Mouse (Mus musculus) thymus, postnatal 36 days (tissue): Measurements from ENCODE around the gene Lgals4.
A peak's percentile ranks its signal among the peaks of the same experiment; 100 is the strongest.

Experiments used
- DNase-seq, 2 experiments: peaks; one replicate each; pipeline ENCODE4 v3.0.0; 2022; ENCODE audit warnings: mixed read lengths in 2 of 2

Lgals4 gene

DNA sequence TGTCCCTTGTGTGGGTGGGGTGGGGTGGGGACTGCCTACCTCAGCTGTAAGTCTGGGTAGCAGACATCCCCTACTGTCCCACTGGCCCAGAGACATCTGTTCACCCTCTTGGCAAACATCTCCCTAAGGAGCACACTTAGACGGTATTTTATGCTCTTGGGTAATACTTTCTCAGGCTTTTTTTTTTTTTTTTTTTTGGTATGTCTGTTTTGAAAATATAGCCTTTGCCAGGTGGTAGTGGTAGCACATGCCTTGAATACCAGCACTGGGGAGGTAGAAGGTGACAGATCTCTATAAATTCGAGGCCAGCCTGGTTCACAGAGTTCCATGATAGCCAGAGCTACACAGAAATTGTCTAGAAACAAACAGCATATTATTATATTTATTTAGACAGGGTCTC is 9.7 kb upstream of the Lgals4 start:
- DNase-seq: no peak

DNA sequence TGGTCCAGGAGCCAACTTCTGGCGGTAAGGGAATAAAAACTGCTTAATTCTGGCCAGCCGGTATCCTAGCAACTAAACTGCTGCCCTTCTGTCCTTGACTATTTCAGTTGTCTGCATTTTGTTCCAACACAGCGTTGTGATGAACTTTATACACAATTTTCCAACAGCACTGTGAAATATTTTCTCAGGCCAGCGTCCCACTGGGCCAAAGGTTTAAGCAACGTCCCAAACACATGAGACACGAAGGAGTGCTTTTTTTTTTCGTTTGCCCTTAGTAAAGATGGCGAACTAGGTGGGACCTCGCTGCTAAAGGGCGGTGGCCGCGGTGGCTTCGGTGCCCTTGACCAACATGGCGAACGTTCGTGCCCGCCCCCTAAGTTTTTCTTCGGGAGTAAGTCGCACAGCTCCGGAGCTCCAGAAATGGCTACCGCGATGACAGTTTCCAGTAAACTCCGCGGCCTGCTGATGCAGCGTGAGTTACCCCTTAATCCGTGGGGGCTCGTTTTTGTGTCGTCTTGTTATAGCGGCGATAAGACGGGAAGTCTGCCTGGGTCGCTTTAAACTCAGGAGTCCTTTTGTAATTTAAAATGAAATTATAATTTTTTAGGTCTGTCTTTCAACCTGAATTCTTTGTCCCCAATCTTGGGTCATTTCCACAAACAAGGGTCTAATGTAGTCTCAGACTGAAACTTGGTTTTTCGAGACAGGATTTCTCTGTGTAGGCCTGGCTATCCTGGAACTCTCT is 8.5 kb upstream of the Lgals4 start, which contains the start of gene Ech1:
Gene Ech1, plus strand, starts transcription at position 277 of the 745 bp plus-strand sequence.
- peak; percentile 89 to 90 for DNase-seq

DNA sequence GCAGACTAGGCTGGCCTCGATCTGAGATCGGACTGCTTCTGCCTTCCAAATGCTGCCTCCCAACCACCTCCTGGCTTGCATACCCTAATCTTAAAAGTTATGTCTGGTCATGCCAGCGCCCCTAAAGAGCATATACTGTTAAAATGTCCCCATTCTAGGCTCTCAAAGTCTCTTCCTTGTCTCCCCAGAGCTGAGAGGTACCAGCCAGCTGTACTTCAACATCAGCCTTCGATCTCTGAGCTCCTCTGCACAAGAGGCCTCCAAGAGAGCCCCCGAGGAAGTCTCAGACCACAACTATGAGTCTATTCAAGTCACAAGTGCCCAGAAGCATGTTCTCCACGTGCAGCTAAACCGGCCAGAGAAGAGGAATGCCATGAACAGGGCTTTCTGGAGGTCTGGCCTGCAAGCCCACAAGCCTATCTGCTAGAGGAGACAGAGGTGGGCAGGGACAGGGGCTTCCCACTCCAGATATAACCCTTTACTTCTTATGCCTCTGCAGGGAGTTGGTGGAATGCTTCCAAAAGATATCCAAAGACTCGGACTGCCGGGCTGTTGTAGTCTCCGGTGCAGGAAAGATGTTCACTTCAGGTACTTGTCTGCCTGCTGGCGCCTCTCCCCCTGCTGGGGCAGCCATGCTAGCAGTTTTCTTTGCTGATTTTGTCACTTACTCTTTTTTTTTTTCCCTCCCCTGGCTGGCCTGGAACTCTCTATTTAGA is 7.8 kb upstream of the Lgals4 start:
- peak; percentile 61 to 66 for DNase-seq

DNA sequence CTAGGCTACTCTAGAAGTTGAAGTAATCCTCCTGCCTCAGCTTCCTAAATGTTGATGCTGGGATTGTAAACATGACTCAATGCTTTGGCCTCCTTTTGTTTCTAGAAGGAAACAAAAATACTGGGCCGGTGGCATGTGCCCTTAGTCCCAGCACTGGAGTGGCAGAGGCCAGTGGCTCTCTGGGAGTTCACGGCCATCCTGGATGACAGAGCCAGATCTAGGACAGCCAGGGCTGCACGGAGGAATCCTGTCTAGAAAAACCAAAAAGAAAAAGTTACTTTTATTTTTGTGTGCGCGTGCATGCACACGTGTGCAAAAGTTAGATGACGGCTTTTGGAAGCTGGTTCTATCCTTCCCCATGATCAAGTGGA is 7.3 kb upstream of the Lgals4 start:
- DNase-seq: no peak

DNA sequence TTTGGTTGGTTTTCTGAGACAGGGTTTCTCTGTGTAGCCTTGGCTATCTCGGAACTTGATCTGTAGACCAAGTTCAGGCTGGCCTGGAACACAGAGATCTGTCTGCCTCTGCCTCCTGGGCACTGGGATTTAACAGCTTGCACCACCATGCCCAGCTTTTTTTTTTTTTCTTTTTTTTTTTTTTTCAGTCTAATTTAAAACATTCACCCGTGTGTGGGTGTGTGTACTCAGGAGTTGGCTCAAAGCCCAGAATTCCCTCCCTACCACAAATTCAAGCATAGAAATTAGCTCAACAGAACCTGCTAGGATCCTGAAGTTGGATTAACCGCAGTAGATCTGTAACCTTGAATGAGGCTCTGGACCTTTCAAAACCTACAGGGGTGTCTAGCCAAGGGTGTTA is 6.3 kb upstream of the Lgals4 start:
- DNase-seq: no peak

DNA sequence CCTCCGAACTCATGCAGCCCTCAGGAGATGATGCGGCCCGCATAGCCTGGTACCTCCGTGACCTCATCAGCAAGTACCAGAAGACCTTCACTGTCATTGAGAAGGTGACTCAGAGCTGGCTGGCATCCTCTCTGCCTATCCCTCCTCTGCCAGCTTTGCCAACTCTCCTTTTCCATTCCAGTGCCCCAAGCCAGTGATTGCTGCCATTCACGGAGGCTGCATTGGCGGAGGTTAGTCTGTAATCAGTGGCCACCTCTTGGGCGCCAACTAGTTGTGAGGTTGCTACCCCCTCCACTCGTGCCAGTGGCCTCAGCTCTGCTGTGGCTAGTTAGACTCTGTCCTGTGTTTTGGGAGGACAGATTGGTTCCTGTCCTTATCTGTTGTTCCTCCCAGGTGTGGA is 3.8 kb upstream of the Lgals4 start:
- no peak for DNase-seq

DNA sequence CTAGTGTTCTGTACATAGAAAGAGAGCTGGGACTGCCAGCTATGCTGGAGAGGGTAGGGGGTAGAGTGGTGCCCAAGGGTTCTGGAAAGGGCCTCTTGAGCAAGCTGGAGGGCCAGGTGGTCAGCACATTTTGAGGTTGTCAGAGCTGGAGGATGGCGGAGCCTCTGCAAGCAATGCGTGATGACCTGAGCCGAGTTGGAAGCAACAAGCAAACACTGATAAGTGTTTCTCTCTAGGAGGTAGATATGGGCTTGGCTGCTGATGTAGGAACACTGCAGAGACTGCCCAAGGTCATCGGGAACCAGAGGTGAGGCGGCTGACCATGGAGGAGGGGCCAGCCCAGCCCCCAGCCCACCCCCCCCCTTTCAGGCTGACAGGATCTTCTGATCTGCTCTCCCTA is 2.7 kb upstream of the Lgals4 start:
- no peak for DNase-seq

DNA sequence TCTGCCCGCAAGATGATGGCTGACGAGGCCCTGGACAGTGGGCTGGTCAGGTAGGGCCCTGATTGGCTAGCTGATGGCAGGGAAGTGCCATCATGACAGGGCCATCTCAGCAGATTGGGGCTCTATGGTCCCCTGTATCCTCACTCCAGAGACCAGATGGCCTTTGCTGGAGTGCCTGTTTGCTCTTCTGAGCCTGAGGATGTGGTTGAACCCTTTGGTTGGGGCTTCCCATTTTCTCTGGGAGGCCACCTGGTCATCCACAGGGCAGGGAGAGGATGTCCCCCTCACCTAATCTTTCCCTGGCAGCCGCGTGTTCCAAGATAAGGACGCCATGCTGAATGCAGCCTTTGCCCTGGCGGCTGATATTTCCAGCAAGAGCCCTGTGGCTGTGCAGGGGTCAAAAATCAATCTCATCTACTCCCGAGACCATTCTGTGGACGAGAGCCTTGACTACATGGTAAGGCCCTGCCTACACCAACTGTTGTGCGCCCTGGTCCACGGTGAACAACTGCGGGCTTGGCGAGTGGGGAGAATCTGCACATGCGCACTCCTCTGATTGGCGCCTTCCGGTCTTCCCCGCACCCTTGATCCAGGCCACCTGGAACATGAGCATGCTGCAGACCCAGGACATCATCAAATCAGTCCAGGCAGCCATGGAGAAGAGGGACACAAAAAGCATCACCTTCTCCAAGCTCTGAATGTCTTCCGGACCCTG is 2.1 kb upstream of the Lgals4 start:
- no peak for DNase-seq

DNA sequence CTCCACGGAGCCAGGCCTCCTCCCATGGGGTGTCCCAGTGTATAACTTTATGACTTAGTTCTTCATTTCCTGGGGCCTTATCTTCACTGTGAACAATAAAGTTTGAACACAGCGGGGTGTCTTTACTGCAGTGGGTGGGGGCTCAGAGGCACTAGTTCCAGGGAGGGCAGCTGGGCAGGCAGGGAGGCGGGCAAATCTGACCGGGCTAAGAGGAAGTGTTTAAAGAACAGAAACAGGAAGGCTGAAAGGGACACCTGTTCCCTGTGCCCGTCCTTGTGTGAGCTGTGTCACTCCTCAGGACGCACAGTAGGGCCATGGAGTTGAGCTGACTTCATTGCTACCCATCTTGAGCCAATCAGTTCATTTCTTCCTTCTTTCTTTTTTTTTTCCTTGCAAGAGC is 1.5 kb upstream of the Lgals4 start:
- DNase-seq: no peak

DNA sequence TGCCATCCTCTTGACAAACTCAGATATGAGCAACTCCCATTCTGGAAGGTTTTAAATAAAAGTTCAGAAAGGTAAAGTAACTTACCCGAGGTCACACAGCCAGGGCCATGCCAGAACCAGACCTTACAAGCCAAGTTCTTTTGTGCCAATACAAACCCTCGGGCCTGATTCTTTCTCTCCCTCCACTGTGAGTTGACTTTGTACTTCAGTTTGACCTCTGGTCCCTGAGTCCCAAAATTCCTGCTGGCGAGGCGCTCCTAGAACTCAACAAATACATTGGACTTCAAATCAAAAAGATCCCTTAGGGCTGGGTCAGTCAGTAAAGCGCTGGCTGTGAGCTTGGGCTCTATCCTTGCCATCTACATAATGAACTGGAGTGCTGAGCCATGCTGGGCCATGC is 3.3 kb downstream of the Lgals4 start:
- no peak for DNase-seq

DNA sequence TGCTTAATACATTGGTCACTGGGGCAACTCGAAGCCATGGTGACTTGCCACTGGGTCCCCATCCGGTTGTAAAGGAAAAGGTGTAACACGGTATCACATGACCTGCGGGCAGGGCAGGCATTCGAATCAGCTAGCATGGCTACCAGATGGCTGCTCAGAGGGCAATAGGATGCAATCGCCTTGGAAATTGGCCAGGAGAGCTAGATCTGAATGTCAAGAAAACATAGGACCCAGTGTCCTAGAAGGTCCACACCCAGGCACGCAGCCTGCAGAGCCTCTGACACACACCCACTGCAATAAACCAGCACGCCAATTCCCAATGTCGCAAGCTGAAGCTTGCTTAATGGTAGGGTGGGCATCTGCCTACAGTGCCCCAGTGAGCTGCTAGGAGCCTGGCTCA is 4.7 kb downstream of the Lgals4 start:
- no peak for DNase-seq

DNA sequence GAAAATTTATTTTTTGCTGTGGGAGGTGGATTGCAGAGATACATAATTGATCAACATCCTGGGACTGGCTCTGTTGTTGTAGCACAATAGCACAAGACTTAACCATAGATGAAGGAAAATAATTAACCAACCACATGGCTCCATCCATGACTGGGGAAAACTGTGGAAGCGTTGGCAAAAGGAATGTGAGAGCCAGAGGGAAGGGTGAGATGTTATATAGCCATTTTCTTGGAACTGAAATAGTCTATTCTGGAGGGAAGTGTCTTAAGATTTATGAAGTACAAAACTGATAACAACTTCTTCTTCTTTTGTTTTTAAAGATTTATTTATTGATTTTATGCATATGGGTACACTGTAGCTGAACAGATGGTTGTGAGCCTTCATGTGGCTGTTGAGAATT is 13.6 kb downstream of the Lgals4 start:
- DNase-seq: no peak

DNA sequence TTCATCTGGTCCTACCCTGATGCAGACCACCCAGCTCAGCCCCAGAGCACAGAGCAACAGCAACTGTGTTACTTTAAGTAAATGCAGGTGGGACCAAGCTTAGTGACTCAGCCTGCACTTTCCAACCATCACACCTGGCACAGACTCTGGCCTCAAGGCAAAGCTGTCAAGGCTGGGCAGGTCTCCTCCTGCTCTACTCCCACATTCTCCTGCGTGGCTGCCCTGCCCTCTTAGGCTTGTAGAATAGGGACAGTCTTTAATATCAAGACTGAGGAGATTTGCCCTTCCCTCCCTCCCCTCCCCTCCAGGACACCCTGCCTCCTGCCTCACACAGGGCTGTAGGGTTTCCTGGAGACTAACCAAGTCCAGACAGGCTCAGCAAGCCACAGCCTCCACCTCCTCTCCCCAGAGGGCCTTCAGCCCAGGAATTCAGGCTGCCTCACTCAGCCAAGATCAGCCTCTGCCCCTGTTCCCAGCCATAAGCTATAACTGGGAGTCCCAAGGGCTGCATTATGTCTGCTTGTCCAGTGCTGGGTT is 16.1 kb downstream of the Lgals4 start:
- DNase-seq: no peak

DNA sequence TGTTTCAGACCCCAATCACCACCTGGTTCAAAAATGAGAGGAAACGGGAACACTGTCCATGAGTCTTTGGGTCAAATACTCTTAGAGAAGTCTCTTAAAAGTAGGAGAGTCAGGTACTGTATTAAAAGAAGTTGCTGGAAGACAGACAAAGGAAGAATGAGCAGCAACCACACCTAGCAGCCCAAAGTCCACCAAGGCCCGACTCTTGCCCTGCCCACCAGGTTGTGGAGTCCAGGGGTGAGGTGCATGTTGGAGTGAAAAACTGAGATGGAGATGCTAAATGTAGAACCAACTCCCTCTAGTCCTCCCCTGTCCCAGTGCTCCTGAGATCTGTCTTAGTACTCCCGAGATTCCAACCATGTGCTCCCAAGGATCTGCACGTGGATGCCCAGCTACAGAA is 17.0 kb downstream of the Lgals4 start:
- DNase-seq: no peak

DNA sequence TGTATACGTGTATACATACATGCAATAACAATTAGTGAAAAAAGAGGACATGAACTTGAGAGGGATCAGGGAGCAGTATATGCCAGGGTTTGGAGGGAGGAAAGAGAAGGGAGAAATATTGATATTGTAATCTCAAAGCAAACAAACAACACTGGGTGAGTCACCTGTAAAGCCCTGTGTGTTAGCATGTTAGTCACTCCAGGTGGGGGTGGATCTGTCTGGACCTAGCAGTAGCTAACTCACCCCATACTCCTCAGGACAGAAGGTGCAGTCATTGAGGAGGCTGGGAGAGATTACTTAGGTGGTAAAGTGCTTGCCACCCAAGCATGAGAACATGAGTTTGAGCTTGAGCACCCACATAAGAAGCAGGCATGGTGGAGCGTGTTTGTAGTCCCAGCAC is 26.3 kb downstream of the Lgals4 start:
- no peak for DNase-seq

DNA sequence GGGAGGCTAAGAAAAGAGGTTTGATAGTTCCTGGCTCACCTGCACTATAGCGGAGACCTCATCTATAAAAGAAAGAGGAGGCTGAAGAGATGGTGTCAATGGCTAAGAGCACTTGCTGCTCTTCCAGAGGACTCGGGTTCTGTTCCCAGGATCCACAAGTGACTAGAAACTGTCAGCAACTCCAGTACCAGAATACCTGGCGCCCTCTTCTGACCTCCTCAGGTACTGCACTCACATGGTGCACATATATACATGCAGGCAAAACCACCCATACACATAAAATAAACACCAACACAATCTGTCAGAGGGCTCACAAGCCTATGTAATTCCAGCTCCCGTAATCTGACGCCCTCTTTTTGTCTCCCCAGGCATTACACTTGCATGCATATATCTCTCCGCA is 27.2 kb downstream of the Lgals4 start:
- no peak for DNase-seq

DNA sequence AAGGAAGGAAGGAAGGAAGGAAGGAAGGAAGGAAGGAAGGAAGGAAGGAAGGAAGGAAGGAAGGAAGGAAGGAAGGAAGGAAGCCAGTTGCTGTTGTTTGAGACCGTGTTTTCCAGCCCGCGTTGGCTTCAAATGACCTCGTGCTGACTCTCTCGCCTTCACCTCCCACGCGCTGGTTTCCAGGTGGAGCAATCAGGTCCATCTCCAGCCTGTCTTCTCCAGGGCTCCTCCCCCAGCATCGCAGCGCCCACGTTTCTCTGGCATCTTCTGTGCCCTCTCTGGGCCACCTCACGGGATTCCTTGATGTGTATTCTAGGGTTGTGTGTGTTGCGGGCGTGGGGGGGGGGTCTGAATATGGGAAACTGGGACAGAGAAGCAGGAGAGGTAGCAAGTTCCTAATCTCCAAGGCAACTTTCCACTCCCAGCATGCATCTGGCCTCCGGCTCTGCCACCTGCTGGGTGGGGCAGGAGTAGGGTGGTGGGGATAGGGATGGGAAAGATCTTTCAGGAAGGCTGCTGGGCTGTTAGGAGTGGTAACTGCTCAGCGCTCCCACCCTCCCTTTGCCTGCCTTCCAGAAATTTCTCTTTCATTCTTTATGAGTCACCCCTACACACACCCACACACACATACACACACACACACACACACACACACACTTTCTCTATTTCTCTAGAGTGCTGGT is 29.3 kb downstream of the Lgals4 start:
- no peak for DNase-seq

DNA sequence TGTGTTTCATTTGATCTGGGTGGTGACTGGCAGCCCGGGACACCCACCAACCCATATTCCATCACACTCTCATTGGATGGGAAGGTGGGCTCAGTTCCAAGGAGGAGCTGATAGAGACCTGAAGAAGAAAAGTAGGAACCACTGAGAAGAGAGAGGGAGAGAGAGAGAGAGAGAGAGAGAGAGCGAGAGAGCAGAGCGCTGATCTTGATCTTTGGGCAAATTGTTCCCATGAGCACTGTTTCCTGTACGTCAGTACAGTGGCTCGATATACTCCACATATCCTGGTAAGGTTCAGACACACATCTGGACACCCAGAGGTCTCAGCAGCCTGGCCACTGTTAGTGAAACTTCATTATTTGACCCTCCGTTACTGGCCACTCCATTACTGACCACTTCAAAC is 29.9 kb downstream of the Lgals4 start, which contains the start of gene Lgals7:
Gene Lgals7, plus strand, starts transcription at position 314 of the 400 bp plus-strand sequence.
- DNase-seq: no peak

DNA sequence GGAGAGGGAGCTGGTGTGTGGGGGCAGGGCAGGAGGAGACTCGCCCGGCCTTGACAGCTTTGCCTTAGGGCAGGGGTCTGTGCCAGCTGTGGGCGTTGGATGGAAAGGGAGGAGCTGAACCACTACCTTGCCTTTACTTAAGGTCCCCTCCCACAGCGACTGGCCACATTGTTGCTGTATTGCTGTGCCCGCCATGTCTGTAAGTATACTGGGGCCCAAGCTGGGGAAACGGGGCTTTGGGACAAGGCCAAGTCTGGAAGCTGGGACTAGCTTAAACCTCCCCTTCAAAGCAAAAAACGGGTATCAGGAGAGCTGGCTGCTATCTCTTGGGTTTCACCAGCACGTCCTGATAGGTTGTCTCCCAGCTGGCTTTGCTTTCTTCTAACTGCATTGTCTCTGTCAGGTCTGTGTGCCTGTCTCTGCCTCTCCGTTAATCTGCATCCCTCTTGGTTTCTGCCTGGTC is 30.7 kb downstream of the Lgals4 start:
- DNase-seq: no peak

DNA sequence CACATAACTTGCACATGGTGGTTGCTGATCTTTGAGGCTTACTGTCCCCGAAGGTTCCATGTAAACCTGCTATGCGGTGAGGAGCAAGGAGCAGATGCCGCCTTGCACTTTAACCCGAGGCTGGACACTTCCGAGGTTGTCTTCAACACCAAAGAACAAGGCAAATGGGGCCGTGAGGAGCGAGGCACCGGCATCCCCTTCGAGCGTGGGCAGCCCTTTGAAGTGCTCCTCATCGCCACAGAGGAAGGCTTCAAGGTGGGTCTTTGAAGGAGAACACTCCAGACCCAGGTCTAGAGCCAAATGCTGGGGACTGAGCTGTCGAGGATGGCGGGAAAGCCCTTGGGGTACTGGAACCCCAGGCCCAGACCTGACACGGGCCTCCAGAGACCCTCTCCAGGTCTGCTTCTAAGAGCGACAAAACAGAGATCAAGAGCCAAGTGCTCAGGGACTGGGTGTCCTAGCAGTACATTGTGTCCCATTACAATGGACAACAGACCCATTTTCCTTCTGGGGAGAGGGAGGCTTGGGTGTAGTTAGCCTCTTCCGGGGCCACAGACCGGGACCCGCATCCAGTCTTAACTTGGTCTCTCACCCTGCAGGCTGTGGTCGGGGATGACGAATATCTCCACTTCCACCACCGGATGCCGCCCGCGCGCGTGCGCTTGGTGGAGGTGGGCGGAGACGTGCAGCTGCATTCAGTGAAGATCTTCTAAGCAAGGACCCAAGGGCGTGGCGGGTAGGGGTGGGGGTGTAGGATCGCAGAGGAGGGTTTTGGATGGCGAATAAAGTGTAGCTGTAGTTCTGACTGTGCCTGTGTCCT is 32.0 kb downstream of the Lgals4 start:
- peak; percentile 98 to 99 for DNase-seq

DNA sequence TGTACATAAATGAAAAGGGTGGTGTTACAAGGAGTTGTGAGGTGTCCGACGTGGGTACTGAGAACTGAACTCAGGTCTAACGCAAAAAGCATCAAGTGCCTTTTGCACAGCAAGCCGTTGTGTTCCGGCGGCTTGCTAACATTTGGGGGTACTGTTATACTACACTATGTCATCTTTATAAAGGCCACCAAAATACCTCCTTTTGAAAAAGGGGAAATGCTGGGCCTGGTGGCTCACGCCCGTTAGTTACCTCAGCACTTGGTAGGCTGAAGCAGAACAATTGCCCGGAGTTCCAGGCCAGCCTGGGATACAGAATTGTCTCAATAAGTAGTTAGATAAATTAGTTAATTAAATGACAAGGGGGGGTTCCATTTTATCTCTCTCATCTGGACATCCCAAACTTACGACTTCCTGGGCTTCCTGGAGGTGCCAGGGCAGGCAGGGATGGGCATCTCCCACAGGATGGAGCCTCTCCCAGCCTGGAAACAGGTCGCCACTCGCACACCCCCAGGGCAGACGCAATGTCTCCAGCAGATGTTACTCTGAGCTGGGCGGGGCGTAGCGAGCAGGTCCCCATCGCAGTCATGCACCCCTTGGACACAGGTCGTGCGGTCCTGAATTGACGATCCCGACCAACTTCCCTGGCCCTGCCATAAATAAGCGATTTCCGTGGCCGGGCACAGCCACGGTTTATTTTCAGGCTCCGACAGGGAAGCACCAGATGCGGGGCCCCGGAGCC is 33.3 kb downstream of the Lgals4 start:
- DNase-seq: peak in 1 of 2 experiments; percentile 54
